Mouse (Mus musculus): ENCODE data around the gene Msh4. TPM values are rescaled to one million over a fixed set of nuclear protein-coding genes. Genes with fewer than 3 reads are reported as not detected.
"Not testable (repeated sequence)": the region's sequence is repeated elsewhere in the genome, so short reads cannot be mapped to it uniquely, and the experiment has no call there.

Msh4 gene
- polyA plus RNA-seq, 1 experiment from 2014 or later, result 0.15 TPM

DNA sequence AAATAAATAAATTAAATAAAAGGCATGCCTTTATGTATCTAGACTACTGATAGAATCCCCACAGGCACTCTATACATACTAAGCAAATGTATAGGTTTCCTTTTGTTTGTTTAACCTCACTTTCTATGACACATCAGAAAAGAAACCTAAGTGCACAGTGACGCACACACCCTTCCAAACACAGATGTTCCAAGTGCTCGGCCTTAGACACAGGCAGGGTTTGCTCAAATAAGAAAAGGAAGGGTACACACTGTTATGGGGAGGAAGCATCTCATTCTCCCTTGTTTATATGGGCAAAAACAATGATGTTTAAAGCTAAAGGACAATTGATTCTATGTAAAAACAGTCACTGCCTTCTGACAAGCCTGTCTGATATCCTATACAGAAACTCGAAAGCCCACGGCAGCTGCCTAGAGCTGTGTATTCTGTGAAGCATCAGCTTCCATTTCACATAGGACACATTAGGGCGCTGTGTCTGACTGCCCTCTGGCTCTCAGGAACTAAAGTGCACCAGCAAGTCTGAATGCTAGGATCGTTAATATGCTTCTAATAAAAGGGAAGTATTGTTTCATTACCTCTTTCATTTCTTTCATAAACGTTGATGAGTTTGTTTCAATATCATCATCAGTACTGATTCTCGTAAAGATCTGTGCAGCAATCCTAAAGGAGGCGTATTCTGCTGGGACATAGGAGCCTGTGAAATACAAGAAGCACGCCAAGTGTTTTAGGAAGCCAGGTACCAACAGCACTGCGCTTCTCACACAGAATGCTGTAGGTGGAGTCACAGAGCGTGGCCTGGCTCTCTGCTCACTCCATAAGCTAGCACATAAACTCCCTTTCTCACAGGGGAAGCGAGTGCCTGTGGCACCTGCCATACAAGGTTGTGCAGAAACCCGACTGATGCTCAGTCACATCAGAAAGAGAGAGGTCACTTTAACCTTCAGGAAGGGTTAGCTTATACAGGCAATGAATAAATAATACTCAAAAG lies 38.5 kb downstream of the Msh4 start:
- ATAC-seq (ENCODE audit: insufficient number of reproducible peaks, low FRiP score, low TSS enrichment, low read depth), result no peak
- Histone ChIP-seq H3K4me2 (replicated peaks) (no peak overlapping the region), H3K27me3 (no peaks in the 10 kb centered on the region), H3K4me1 (no peaks in the 10 kb centered on the region), H3K27ac (replicated peaks) (no peak overlapping the region), H3K36me3 (no peaks in the 10 kb centered on the region), H3K9me3 (replicated peaks) (no peaks in the 10 kb centered on the region), H3K9ac (no peak overlapping the region), H3K4me3 (replicated peaks) (no peak overlapping the region)
- 59% methylated on average over 14 of the region's 14 CpGs for WGBS

DNA sequence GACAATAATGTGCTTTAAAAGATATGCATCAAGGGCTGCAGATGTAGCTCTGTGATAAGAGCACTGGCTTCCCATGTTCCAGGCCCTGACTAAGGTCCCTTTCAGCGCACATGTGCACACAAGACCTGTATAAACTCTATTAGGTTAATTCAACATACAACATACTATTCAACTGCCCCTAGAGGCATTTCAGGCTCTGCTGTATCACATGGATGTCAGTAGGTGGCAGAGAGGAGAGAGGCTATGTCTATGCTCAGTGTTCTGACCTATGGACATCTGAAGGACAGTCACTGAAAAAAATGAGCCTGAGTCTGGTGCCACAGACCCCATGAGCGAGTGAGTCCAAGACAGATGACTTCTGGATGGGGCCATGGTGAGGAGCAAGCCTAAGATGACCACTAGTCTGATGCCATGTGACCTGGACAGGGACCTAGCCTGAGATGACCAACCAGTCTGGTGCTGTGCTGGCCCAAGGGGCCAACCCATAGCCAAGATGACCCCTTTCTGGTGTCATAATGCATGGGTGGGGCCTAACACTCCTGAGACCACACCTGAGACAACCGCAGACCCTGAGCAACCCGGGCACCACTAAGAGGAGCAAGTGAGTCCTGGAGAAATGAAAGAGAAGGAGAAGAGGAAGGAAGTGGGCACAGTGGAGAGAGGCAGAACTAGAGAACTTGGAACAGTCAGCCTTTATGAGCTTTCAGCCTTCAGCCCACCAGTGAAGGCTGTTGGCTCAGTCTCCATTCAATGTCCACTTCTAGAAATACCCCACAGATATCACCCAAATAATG lies 41.1 kb downstream of the Msh4 start:
- WGBS, result 84% methylated on average over 4 of the region's 4 CpGs
- no peaks in the 10 kb centered on the region for H3K36me3 ChIP-seq
- no peak overlapping the region for H3K9ac ChIP-seq
- H3K4me1 ChIP-seq, result no peaks in the 10 kb centered on the region
- no peaks in the 10 kb centered on the region for H3K27me3 ChIP-seq
- no peak overlapping the region for H3K4me2 ChIP-seq (replicated peaks)
- no peaks in the 10 kb centered on the region for H3K9me3 ChIP-seq (replicated peaks)
- H3K4me3 ChIP-seq (replicated peaks), result no peak overlapping the region
- no peak overlapping the region for H3K27ac ChIP-seq (replicated peaks)
- ATAC-seq (ENCODE audit: insufficient number of reproducible peaks, low FRiP score, low TSS enrichment, low read depth), result peak; percentile 43; the same call in 1 of the 2 replicates

DNA sequence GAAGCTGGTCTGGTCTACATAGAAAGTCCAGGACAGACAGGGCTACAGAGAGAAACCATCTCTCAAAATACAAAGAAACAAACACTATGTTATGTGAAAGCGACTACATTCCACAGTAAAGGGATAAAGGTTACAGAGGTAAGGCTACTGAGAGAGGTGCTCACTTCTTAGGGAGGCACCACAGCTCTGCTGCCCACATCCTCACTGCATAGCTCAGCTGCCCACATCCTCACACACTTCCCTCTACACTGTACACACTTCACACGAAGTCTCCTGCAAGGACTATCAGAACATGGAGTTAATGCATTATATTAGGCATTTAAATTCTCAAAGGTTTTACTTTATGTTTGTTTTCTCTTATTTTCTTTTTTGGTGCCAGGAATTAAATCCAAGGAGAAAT lies 42.1 kb downstream of the Msh4 start:
- H3K27ac ChIP-seq (replicated peaks), result no peak overlapping the region
- no peak for ATAC-seq (ENCODE audit: insufficient number of reproducible peaks, low FRiP score, low TSS enrichment, low read depth)
- H3K9me3 ChIP-seq (replicated peaks), result no peaks in the 10 kb centered on the region
- H3K36me3 ChIP-seq, result no peaks in the 10 kb centered on the region
- no peaks in the 10 kb centered on the region for H3K4me1 ChIP-seq
- H3K27me3 ChIP-seq, result no peaks in the 10 kb centered on the region
- H3K4me3 ChIP-seq (replicated peaks), result no peak overlapping the region
- 73% methylated on average over 2 of the region's 2 CpGs for WGBS
- no peak overlapping the region for H3K9ac ChIP-seq
- no peak overlapping the region for H3K4me2 ChIP-seq (replicated peaks)

DNA sequence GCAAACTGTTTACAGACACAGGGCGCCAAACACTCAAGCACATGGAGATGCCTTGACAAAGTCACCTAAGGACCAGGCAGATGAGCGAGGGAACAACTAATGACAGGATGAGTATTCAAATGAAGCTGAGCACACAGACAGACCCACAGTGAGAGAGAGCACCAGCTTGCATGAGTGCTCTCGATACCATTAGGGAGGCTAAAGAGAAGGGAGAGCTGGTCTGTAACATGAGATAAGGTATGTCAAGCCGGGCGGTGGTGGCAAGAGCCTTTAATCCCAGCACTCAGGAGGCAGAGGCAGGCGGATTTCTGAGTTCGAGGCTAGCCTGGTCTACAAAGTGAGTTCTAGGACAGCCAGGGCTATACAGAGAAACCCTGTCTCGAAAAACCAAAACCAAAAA lies 45.5 kb downstream of the Msh4 start:
- H3K4me3 ChIP-seq (replicated peaks); H3K27ac ChIP-seq (replicated peaks); H3K9me3 ChIP-seq (replicated peaks); H3K27me3 ChIP-seq; H3K4me1 ChIP-seq; H3K9ac ChIP-seq; ATAC-seq (ENCODE audit: insufficient number of reproducible peaks, low FRiP score, low TSS enrichment, low read depth); H3K36me3 ChIP-seq; H3K4me2 ChIP-seq (replicated peaks): not testable (repeated sequence)
- WGBS, result 88% methylated on average over 8 of the region's 8 CpGs

DNA sequence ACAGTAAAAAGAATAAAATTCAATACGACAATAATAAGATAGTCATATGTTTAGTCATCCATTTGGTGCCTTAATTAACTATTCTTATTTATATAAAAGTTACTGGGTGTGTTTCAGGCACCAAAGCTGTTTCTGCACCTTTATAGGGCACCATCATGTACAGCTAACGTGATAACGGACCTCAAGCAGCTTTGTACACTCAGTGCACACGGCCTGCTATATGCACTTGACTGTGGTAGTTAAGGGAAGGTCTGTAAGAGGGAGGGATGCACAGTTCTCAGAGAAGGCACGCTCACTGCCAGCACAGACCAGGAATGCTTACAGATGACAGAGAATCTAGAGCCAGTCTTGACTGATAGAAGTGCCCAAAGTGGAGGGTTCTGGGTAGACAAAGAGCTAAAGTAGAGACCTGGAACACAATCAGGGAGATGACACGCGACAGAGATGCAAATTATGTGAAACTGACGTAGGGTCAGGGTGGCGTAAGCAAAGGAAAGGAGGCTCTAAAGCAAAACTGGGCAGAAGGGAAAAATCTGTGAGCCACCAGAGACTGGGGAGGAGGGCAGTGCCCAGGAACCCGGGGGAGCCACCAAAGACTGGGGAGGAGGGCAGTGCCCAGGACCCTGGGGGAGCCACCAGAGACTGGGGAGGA lies 47.5 kb downstream of the Msh4 start:
- no peak overlapping the region for H3K4me2 ChIP-seq (replicated peaks)
- no peaks in the 10 kb centered on the region for H3K4me1 ChIP-seq
- no peak for ATAC-seq (ENCODE audit: insufficient number of reproducible peaks, low FRiP score, low TSS enrichment, low read depth)
- WGBS, result 74% methylated on average over 10 of the region's 10 CpGs
- H3K36me3 ChIP-seq, result no peaks in the 10 kb centered on the region
- no peak overlapping the region for H3K4me3 ChIP-seq (replicated peaks)
- no peak overlapping the region for H3K9ac ChIP-seq
- no peak overlapping the region for H3K27ac ChIP-seq (replicated peaks)
- no peaks in the 10 kb centered on the region for H3K27me3 ChIP-seq
- H3K9me3 ChIP-seq (replicated peaks), result no peaks in the 10 kb centered on the region

DNA sequence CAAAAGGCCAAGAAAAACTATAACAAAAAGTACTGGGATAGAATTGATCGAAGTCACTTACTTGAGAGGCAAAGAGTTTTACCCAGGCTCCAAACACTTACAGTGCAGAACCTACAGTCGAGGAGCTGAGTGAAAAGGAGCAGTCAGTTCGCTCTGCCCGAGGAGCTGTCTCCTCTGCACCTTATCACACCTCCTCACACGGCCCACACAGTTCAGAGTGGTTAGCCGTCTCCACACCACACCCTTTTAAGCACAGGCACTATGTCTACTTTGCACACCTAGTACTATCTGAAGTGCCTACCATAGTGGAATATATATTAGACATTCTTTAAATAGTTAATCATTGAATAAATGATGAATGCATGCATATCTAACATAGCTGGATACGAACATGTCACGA lies 53.7 kb downstream of the Msh4 start:
- Histone ChIP-seq H3K27ac (replicated peaks) (no peak overlapping the region), H3K36me3 (no peaks in the 10 kb centered on the region), H3K9ac (no peak overlapping the region), H3K4me2 (replicated peaks) (no peak overlapping the region), H3K4me1 (0 out of 2 replicates have a peak, but pooled peaks cover 7% of the 10 kb centered on the region), H3K27me3 (no peaks in the 10 kb centered on the region), H3K9me3 (replicated peaks) (no peaks in the 10 kb centered on the region), H3K4me3 (replicated peaks) (no peak overlapping the region)
- WGBS, result 75% methylated on average over 8 of the region's 8 CpGs
- no peak for ATAC-seq (ENCODE audit: insufficient number of reproducible peaks, low FRiP score, low TSS enrichment, low read depth)

DNA sequence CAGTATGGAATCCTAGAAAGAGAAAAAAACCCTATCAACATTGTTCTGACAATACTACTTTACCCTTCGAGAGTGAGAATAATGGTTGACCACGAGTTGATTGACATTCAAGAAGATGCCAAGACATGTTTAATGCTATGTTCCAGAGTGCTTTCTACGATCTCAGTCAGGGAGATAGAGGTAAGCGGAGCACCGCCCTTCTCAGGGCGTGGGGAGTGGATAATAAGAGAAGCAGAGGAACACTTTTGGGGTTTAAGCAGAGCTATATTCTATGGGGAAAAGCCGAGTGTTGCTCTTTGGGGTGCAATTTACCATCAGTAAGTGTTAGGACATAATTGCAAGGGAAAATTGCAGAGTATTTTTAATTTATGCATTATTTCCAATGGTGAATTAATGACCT lies 55.2 kb downstream of the Msh4 start:
- ATAC-seq (ENCODE audit: insufficient number of reproducible peaks, low FRiP score, low TSS enrichment, low read depth), result no peak

DNA sequence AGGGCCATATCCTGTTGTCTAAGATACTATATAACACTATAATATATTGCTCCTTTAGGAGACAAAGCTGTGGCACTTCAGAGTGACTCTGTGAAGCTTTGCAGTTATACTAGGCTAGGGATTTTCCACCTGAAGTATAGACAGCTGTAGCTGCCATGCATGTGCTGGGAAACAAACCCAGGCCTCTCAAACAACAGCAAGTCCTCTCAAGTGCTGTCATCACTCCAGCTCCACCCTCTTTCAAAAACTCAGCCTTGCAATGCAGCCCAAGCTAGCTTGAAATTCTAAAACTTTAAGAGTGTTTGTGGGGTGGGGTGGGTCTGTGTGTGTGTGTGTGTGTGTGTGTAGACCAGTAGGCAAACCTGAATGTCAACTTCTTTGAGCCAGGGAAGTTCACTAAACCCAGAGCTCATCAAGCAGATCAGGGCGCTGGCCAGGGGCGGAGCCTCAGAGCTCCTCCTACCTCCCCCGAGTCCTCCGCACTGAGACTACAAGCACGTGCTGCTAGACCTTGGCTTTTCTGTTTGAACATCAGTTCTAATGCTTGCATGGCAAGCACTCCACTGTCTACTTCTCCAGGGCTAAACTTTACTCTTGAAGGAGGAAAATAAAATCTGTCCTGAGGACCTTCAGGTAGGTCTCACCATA lies 56.4 kb downstream of the Msh4 start:
- Histone ChIP-seq H3K4me1 (0 out of 2 replicates have a peak, but pooled peaks cover 7% of the 10 kb centered on the region), H3K27ac (replicated peaks) (no peak overlapping the region), H3K27me3 (no peaks in the 10 kb centered on the region), H3K9me3 (replicated peaks) (no peaks in the 10 kb centered on the region), H3K36me3 (no peaks in the 10 kb centered on the region), H3K9ac (no peak overlapping the region), H3K4me2 (replicated peaks) (peak overlapping the region; percentile 29), H3K4me3 (replicated peaks) (no peak overlapping the region)
- ATAC-seq (ENCODE audit: insufficient number of reproducible peaks, low FRiP score, low TSS enrichment, low read depth), result peak; percentile 75; the same call in 1 of the 2 replicates
- WGBS, result 7% methylated on average over 5 of the region's 5 CpGs

More for the DNA sequence above, 55.2 kb downstream of the Msh4 start:
- no peaks in the 10 kb centered on the region for H3K36me3 ChIP-seq
- no peak overlapping the region for H3K27ac ChIP-seq (replicated peaks)
- H3K9me3 ChIP-seq (replicated peaks), result no peaks in the 10 kb centered on the region
- 0 out of 2 replicates have a peak, but pooled peaks cover 7% of the 10 kb centered on the region for H3K4me1 ChIP-seq
- H3K4me3 ChIP-seq (replicated peaks), result no peak overlapping the region
- no peak overlapping the region for H3K9ac ChIP-seq
- no peaks in the 10 kb centered on the region for H3K27me3 ChIP-seq
- 71% methylated on average over 7 of the region's 7 CpGs for WGBS
- H3K4me2 ChIP-seq (replicated peaks), result no peak overlapping the region

DNA sequence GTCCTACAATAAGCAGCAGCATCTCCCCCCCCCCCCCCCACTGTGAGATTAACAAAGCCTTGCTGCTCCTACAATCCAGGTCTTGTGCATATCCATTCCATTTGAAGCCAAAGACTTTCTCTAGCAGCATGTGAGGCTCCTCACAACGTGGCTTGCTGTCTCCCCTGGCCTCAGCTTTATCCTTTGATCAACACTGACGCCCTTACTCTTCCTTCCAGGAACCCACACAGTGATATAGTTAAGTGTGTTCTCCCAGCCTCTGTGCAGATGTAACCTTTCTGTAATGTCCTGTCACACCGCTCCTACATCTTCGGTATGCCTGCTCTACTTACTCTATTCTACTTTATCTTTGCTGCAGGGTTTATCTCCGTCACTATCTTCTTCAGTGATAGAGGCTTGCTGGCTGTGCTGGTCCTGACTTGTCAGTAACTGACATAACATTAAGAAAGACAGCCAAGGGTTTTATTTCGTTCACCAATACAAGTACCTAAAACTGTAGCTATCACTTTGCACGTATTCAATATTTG lies 58.7 kb downstream of the Msh4 start:
- Histone ChIP-seq H3K4me2 (replicated peaks) (no peak overlapping the region), H3K9ac (no peak overlapping the region), H3K27ac (replicated peaks) (no peak overlapping the region), H3K9me3 (replicated peaks) (no peaks in the 10 kb centered on the region), H3K36me3 (no peaks in the 10 kb centered on the region), H3K4me1 (0 out of 2 replicates have a peak, but pooled peaks cover 7% of the 10 kb centered on the region), H3K4me3 (replicated peaks) (no peak overlapping the region), H3K27me3 (no peaks in the 10 kb centered on the region)
- no peak for ATAC-seq (ENCODE audit: insufficient number of reproducible peaks, low FRiP score, low TSS enrichment, low read depth)
- 72% methylated on average over 7 of the region's 7 CpGs for WGBS

DNA sequence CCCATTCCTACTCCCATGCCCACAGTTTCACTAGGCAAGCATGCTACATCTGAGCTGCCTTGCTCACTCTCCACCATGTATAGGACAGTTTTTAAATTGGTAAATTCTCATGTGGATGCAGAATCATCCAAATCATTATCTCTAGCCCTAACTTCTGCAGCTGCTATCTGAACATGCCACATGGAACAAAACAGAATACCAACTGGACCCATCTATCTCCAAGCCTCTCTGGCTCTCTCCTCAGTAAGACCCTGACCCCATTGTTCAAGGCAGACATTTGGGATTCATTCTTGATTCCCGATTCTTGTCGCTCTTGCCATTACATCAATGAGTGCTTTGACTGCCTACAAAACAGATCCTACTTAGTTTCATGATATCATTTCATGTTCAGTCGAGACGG lies 59.8 kb downstream of the Msh4 start:
- H3K27ac ChIP-seq (replicated peaks), result no peak overlapping the region
- no peak overlapping the region for H3K9ac ChIP-seq
- no peak overlapping the region for H3K4me3 ChIP-seq (replicated peaks)
- H3K27me3 ChIP-seq, result no peaks in the 10 kb centered on the region
- ATAC-seq (ENCODE audit: insufficient number of reproducible peaks, low FRiP score, low TSS enrichment, low read depth), result no peak
- H3K9me3 ChIP-seq (replicated peaks), result no peaks in the 10 kb centered on the region
- WGBS, result 92% methylated on average over 4 of the region's 4 CpGs
- H3K36me3 ChIP-seq, result no peaks in the 10 kb centered on the region
- H3K4me1 ChIP-seq, result 0 out of 2 replicates have a peak, but pooled peaks cover 7% of the 10 kb centered on the region
- no peak overlapping the region for H3K4me2 ChIP-seq (replicated peaks)

All from embryonic facial prominence, embryonic 15.5 days (tissue).